Mouse (Mus musculus): ENCODE measurements at regions not wholly inside any gene's neighbourhood (a gene's known extent, or its start where the extent isn't known, plus 50 kb on each side); places are given as distances from the start of the nearest gene placed in this dataset.

- DNase-seq (ENCODE audit: low spot score in 2 of 2), result no peak
- intact Hi-C loops (cut with DNase I), result no loop called here
These were observed 56.0 kb upstream of the Hs6st1 start for GRCm38 (mm10) chr1:36012081-36012765.

DNA sequence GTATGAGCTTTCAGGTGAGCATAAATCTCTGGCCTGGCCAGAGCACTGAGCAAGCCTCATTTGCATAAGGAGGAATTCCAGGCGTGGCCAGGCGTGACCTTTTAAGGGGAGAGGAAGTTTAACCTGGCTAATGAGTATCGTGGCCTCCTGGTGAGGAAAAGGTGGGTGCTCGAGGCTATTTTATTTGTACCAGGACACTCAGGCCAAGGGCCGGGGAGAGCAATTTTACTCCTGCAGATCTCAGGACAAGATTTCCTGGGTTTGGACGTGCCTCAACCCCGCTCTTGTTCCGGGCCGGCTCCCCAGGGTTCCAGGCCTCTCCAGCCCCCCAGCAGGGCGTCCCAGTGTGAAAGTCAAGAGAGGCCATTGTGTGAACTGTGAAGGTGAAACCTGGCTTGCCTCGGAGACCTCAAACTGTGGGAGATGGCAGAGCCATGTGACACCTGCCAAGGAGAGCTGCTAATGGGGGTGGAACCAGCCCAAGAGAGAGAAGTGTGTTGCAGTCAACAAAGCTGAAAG is 54.3 kb upstream of the Hs6st1 start:
- intact Hi-C loops (cut with DNase I), result no loop called here
- no peak for DNase-seq (ENCODE audit: low spot score in 2 of 2)

GRCm38 (mm10) chr1:36014372-36014771 is 53.8 kb upstream of the Hs6st1 start:
- intact Hi-C loops (cut with DNase I), result no loop called here
- DNase-seq (ENCODE audit: low spot score in 2 of 2), result no peak

- DNase-seq (ENCODE audit: low spot score in 2 of 2), result no peak
- intact Hi-C loops (cut with DNase I), result no loop called here
These were observed 53.0 kb upstream of the Hs6st1 start for GRCm38 (mm10) chr1:36015210-36015609.

DNA sequence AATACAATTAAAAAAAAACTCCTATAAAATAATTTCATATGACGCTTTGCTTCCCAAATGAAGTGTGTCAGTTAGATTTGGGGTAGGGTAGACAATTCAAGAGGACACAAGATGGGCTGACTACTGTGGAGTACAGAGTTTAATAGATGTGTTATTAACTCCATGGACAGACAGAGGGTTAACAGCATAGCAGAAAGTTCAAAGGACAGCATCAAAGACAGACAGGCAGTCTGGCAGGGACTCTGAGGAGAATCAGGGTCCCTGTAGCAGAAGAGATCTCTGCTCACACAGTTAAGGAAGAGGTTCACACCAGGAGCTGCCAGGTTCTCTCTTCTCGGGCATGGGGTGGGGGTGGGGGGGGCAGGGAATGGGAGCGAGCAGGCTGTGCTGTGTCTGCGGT is 51.6 kb upstream of the Hs6st1 start:
- DNase-seq (ENCODE audit: low spot score in 2 of 2), result no peak
- intact Hi-C loops (cut with DNase I), result no loop called here

GRCm38 (mm10) chr1:36017061-36017461 is 51.1 kb upstream of the Hs6st1 start:
- DNase-seq (ENCODE audit: low spot score in 2 of 2), result no peak
- intact Hi-C loops (cut with DNase I), result no loop called here

DNA sequence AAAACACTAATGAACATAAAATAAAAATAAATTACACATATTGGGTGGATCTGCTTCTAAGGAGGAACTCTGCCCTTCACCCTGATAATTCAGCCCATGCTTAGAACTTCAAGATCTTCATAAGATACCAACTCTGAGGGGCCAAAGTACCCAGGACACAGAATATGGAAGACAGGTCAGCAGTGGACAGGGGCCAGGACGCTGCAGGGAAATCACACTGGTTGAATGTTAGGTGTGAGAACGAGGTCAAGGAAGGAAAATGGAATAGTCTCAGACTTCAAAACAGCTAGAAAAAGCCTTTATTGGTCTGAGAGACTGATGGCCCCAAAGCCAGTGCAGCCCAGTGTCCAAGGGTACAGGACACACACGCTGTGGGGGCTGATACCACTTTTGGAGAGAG is 50.5 kb upstream of the Hs6st1 start:
- intact Hi-C loops (cut with DNase I), result no loop called here
- DNase-seq (ENCODE audit: low spot score in 2 of 2), result no peak

All from left cerebral cortex, postnatal 25 days (tissue).